Mouse (Mus musculus) ovary, postnatal 36 days (tissue): ENCODE measurements at regions not wholly inside any gene's neighbourhood (a gene's known extent, or its start where the extent isn't known, plus 50 kb on each side); places are given as distances from the start of the nearest gene placed in this dataset.
A peak's percentile ranks its signal among the peaks of the same experiment; 100 is the strongest.
"Not testable (repeated sequence)": the region's sequence is repeated elsewhere in the genome, so short reads cannot be mapped to it uniquely, and the experiment has no call there.

Experiments
- DNase-seq: peaks from one replicate; pipeline ENCODE4 v3.0.0; 2022; ENCODE audit warnings: low spot score, mixed read lengths

- no peak for DNase-seq
These were observed 499.3 kb upstream of the 4930578C19Rik start for GRCm38 (mm10) chrX:18960465-18960864.

DNA sequence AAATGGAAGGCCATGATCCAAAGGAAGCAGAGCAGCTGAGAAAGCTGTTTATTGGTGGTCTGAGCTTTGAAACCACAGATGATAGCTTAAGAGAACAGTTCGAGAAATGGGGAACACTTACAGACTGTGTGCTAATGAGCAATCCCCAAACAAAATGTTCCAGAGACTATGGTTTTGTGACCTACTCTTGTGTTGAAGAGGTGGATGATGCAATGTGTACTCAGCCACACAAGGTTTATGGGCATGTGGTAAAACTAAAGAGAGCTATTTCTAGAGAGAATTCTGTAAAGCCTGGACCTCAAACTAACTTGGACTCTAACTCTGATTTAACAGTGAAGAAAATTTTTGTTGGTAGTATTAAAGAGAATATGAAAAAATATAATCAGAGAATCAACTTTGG lies 481.4 kb upstream of the 4930578C19Rik start:
- no peak for DNase-seq

- no peak for DNase-seq
These were observed 472.1 kb upstream of the 4930578C19Rik start for GRCm38 (mm10) chrX:18933340-18933739.

DNA sequence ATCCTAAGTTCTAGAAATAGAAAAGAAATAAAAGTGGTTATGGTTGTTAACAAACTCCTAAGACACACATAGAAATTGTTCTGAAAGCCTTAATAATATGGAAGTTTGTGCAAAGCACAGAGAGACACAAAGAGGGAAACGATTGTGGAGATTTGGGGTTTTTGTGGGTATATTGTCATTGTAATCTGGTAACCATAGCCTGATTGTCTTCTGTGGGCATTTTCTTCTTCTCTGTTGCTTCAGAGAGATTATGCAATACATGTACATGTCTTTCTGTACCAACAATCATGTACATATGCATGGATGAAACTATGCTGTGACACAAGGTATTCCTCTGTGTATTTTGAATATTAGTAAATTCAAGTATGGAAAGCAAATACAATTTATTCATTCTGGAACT lies 461.9 kb upstream of the 4930578C19Rik start:
- DNase-seq, result no peak

DNA sequence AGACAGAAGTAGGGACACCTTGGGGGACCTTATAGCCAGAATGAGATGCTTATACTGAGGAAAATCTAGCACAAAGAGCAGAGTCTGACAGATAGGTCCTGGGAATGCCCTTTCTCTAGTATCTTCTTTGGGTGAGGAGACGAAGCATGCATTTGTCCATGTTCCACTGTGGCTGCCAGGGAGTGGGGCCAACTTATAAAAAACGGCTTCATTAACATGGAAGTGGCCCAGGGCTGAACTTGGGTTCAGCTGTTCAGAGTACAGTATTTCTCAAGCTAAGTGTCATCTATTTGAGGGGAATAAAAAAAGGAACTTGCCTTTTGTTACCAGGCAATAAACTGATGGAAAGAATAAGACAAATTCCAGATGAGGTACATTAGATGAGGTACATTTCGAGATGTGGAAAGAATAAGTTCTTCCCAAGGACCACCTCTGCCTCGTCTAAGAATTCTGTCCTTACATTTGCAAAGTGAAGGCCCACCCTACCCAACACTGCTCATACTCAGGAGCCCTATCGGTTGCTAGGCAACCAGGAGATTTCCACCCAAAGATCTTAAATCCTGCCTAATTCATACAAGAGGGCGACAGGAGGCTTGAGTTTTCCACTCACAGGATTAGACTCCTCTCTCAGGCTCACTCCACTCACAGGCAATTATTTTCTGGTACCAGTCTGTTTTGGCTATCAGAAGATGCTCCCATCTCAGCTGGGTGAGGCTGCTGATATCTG lies 460.3 kb upstream of the 4930578C19Rik start:
- no peak for DNase-seq

GRCm38 (mm10) chrX:18882784-18883171 lies 421.6 kb upstream of the 4930578C19Rik start:
- DNase-seq, result no peak

DNA sequence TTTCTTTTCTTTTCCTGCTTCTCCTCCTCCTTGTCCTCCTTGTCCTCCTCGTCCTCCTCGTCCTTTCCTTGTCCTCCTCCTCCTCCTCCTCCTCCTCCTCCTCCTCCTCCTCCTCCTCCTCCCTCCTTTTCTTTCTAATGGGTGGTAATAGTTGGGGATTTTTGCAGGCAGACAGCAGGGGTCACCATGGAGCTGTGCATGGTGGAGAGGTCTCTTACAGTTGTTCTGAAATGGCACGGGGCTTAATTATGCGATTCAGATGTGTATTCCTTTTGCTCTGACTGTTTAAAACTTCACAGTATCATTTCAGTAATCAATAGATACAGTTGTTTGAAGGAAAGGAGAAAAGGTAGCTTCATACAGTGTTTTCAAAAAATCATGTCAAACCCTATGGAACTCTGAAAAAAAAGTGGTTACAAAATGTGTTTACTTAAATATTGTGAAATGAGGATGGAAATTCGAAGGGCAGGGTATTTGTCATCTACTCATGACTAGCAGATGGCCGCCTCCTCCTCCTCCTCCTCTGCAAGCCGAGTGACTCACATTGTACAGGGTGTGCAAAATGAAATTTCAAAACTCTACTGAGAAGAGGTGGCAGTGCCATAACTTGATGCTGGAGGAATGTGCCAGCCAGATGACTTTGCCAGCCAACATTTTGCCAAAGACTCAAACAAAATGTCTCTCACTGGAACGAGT lies 421.0 kb upstream of the 4930578C19Rik start:
- DNase-seq, result peak; percentile 37

GRCm38 (mm10) chrX:18875734-18876133 lies 414.5 kb upstream of the 4930578C19Rik start:
- no peak for DNase-seq

DNA sequence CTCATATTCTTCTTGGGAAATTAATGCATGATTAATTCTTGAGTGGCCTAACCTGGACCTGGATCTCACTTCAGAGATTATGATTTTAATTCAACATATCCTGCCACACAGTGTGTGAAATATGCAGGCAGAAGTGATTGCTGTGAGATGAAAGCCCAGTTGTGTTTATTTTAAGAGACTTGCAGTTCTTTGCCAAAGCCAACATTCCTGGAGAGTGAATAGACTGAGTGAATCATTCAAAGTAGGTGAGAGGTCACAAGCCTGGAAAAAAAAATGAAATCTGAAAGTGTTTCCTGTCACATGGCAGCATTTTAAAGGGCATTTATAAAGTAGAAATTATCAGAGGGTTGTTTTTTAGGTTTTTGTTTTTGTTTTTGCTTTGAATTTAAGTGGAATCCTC lies 412.9 kb upstream of the 4930578C19Rik start:
- DNase-seq, result no peak

GRCm38 (mm10) chrX:18838668-18839067 lies 377.5 kb upstream of the 4930578C19Rik start:
- DNase-seq, result no peak

GRCm38 (mm10) chrX:18824971-18825370 lies 363.8 kb upstream of the 4930578C19Rik start:
- not testable (repeated sequence) for DNase-seq

- no peak for DNase-seq
These were observed 353.3 kb upstream of the 4930578C19Rik start for GRCm38 (mm10) chrX:18814441-18814973.
